Mouse (Mus musculus) liver, postnatal 0 days (tissue): ENCODE data around the gene Zswim1.

Experiments
- CTCF ChIP-seq: sonication (generic); IDR thresholded peaks from 2 replicates; pipeline ENCODE4 v1.5.1; 2016; ENCODE audit warnings: antibody characterized with exemption, low read depth
- EP300 ChIP-seq: IDR thresholded peaks from 2 replicates; pipeline ENCODE4 v1.6.1; 2016; ENCODE audit warnings: antibody characterized with exemption, low read depth, mild to moderate bottlenecking

- TF ChIP-seq CTCF (no peak), EP300 (no peak)
These were observed 22.1 kb upstream of the Zswim1 start for GRCm38 (mm10) chr2:164800252-164801004.
